Mouse (Mus musculus) megakaryocyte, adult 5-6 weeks (primary cell): ENCODE measurements around the gene Gm10591. TPM values are rescaled to one million over a fixed set of nuclear protein-coding genes. Genes with fewer than 3 reads are reported as not detected.
"Not testable (repeated sequence)": the region's sequence is repeated elsewhere in the genome, so short reads cannot be mapped to it uniquely, and the experiment has no call there.

Experiments
- ATAC-seq: 2 replicates; pipeline ENCODE4 v1.8.0; 2016; ENCODE audit warnings: mild to moderate bottlenecking, inconsistent platforms; ENCODE audit not compliant: poor library complexity, severe bottlenecking
- total RNA-seq, 2 experiments: library from RNA; stranded (forward) in 1 of 2; stranded (reverse) in 1 of 2; fragments of 153-499, 151-499 nt in 1 of 2; fragments of 221-1000, 200-1000 nt in 1 of 2; gene quantifications; 2 replicates each; pipeline versions ENCODE4 v1.2.3 to v1.2.4; 2015 to 2017

The Gm10591 gene
- total RNA-seq (2015) = not detected in 2 replicates
- total RNA-seq (2017) = not detected in 2 replicates

DNA sequence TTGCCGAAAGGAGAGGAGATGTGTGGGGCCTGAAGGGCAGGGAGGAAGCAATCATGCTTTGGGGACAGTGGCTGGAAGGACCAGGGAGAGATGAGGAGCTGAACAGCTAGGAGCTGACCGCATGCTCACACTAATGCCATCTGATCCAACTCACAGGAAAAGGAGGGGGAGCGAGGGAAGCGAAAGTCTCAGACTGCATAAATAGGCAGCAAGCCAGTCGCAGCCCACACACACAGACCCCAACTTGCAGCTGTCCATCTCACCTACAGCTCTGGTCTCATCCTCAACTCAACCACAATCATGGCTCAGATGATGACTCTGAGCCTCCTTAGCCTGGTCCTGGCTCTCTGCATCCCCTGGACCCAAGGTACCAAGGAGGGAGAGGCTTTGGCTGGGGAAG lies at the start of gene Gm10591:
Gene Gm10591 (plus strand): TSS at position 301 of the 400 bp plus-strand sequence.
- ATAC-seq = not testable (repeated sequence)

DNA sequence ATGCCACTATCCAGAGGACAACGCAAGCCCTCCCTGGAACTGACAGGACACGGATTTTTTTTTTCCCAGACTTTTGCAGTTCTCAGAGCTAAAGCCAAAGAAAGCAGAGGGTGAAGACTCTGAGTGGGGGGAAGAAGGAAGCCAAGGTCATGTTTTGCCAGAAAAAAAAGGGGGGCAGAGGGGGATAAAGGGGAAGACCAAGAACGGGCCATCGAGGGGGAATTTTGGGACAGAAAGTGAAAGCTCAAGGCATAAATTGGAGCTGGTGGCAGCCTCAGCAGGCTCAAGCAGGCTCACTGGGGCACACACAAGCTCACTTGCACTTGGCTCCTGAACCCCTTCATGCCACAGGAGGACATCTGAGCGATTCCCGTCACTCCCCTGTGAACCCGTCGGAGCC lies 17.4 kb downstream of the Gm10591 start, which contains the start of gene Gm2564:
Gene Gm2564 (plus strand): TSS at position 301 of the 400 bp plus-strand sequence.
- not testable (repeated sequence) for ATAC-seq

DNA sequence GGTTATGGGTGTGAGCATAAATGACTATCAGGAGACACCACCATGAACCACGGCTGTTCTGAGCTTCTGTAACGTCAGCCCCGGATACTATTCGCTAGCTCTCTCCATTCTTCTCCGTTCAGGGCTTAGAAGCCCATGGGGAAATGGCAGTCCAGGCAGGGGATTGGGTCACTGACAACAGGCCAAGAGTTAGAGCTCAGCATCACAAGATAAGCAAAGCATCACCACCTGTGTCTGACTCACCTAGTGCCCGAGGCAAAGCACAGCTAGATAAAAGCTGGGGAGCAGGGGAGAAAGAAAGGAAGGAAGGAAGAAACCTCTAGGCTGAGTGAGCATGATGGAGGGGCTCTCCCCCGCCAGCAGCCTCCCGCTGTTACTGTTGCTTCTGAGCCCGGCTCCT lies 43.0 kb downstream of the Gm10591 start, which contains the start of gene Ccl27b:
Gene Ccl27b (plus strand): TSS at position 301 of the 400 bp plus-strand sequence.
- not testable (repeated sequence) for ATAC-seq

DNA sequence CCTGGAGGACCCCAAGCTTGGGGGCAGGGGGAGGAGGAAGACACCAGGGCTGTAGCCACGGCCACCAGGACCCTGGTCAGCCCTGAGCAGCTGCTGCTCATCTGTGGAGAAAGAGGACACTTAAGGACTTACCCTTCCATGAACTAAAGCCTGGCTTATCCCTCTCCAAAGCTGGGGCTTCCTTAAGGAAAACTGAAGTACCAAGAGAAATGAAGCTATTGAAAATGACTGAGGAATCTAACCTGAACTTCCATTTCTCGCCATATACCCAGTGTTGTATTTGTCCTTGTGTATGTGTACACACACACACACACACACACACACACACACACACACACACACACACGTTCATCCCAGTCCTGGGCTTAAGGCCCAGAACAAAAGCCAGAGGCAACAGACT lies 49.8 kb downstream of the Gm10591 start, which contains the start of gene Il11ra2:
Gene Il11ra2 (minus strand): TSS at position 101 of the 400 bp plus-strand sequence.
- not testable (repeated sequence) for ATAC-seq

Other genes with a start within 250 kb of the Gm10591 start
- not detected in 2 replicates for gene Gm21586, start 172.8 kb upstream of the Gm10591 start, total RNA-seq (2015)
- not detected in 2 replicates for gene Gm21586, start 172.8 kb upstream of the Gm10591 start, total RNA-seq (2017)
- not detected in 2 replicates for gene Gm2163, start 145.4 kb upstream of the Gm10591 start, total RNA-seq (2015)
- 0.16 TPM in 1 of 2 replicates, not detected in the other for gene Gm2163, start 145.4 kb upstream of the Gm10591 start, total RNA-seq (2017)
- gene Fam205a2, start 84.0 kb upstream of the Gm10591 start, total RNA-seq (2015) = 0.09 TPM in 1 of 2 replicates, not detected in the other
- gene Fam205a2, start 84.0 kb upstream of the Gm10591 start, total RNA-seq (2017) = not detected in 2 replicates
- not detected in 2 replicates for gene Gm2564, start 17.5 kb downstream of the Gm10591 start, total RNA-seq (2015)
- not detected in 2 replicates for gene Gm2564, start 17.5 kb downstream of the Gm10591 start, total RNA-seq (2017)
- not detected in 2 replicates for gene Ccl27b, start 43.1 kb downstream of the Gm10591 start, total RNA-seq (2015)
- not detected in 2 replicates for gene Ccl27b, start 43.1 kb downstream of the Gm10591 start, total RNA-seq (2017)
- gene Il11ra2, start 49.7 kb downstream of the Gm10591 start, total RNA-seq (2015) = not detected in 2 replicates
- gene Il11ra2, start 49.7 kb downstream of the Gm10591 start, total RNA-seq (2017) = not detected in 2 replicates
- not detected in 2 replicates for gene 4930578G10Rik, start 123.3 kb downstream of the Gm10591 start, total RNA-seq (2015)
- gene 4930578G10Rik, start 123.3 kb downstream of the Gm10591 start, total RNA-seq (2017) = not detected in 2 replicates
- gene Ccl19, start 144.4 kb downstream of the Gm10591 start, total RNA-seq (2015) = not detected in 2 replicates
- gene Ccl19, start 144.4 kb downstream of the Gm10591 start, total RNA-seq (2017) = not detected in 2 replicates
- gene Ccl21a, start 161.8 kb downstream of the Gm10591 start, total RNA-seq (2015) = not detected in 2 replicates
- not detected in 2 replicates for gene Ccl21a, start 161.8 kb downstream of the Gm10591 start, total RNA-seq (2017)
- gene Fam205a1, start 241.7 kb downstream of the Gm10591 start, total RNA-seq (2015) = 0.11 TPM in 1 of 2 replicates, not detected in the other
- gene Fam205a1, start 241.7 kb downstream of the Gm10591 start, total RNA-seq (2017) = not detected in 2 replicates
- gene Gm12394, start 244.6 kb downstream of the Gm10591 start, total RNA-seq (2015) = not detected in 2 replicates
- not detected in 2 replicates for gene Gm12394, start 244.6 kb downstream of the Gm10591 start, total RNA-seq (2017)